Comparison of ENCODE assay signal across 9 mouse cellular contexts in genomic region chr15:11408155-11408826, GRCm38 (mm10). TPM values are rescaled to one million over a fixed set of nuclear protein-coding genes. Genes with fewer than 3 reads are reported as not detected.
DNase-seq lines count a peak whose midpoint lies in the region; ATAC-seq and TF ChIP-seq lines count a peak whose summit lies in the region.
"Had no signal": no experiment of that assay in that cellular context is flagged by ENCODE, and none has a peak within 500 bp of the region (broad histone marks: within the 10 kb centered on the region; RNA-seq: fewer than 3 reads in every experiment).

No protein-coding gene starts in this region.

- no peaks in the 10 kb centered on the region for H3K9me3 ChIP-seq in lung, embryonic 14.5 days (ENCODE audit: low read depth, low read length)
- H3K9me3 ChIP-seq in embryonic facial prominence, embryonic 10.5 days = no peaks in the 10 kb centered on the region
- H3K9me3 ChIP-seq: heart, embryonic 15.5 days had no signal

- no peak for TF ChIP-seq POLR2A in lung, adult 2 months (IDR thresholded peaks at IDR 0.05; ENCODE audit: borderline replicate concordance, extremely low read depth, low read depth, low read length)

- peak; percentile 43 for DNase-seq in adrenal gland, postnatal 14 days
- no peak for DNase-seq in adrenal gland, postnatal 25 days
- DNase-seq in lung, embryonic 14.5 days = peak; percentile 90
- DNase-seq in lung, adult 2 months = no peak
- peak; percentile 37 for DNase-seq in embryonic facial prominence, embryonic 10.5 days (ENCODE audit: low spot score)
- peak; percentile 50 for DNase-seq in kidney, postnatal 10 days
- DNase-seq in retina, adult 2 months (ENCODE audit: low read depth, low spot score) = peak; percentile 18
- DNase-seq in right cerebral cortex, adult 18-20 months = no peak

- no peak overlapping the region for H3K4me3 ChIP-seq in lung, embryonic 14.5 days (ENCODE audit: low read depth, low read length)
- no peak overlapping the region for H3K4me3 ChIP-seq in lung, adult 2 months (replicated peaks; ENCODE audit: extremely low read depth, low read depth, low read length)
- no peak overlapping the region for H3K4me3 ChIP-seq in embryonic facial prominence, embryonic 10.5 days
- H3K4me3 ChIP-seq: heart, embryonic 15.5 days had no signal

- TF ChIP-seq CTCF in lung, embryonic 14.5 days (IDR thresholded peaks at IDR 0.05; ENCODE audit: low read depth) = peak; percentile 71
- TF ChIP-seq CTCF in lung, adult 2 months (IDR thresholded peaks at IDR 0.05; ENCODE audit: insufficient read depth, low read length) = no peak

- ATAC-seq in lung, embryonic 14.5 days (ENCODE audit: insufficient read depth) = no peak; the same call in 1 of the 2 replicates

- H3K9ac ChIP-seq in lung, embryonic 14.5 days = no peak overlapping the region
- H3K9ac ChIP-seq: heart, embryonic 15.5 days had no signal

- no peaks in the 10 kb centered on the region for H3K27me3 ChIP-seq in lung, embryonic 14.5 days (ENCODE audit: insufficient read depth, low read length)
- no peaks in the 10 kb centered on the region for H3K27me3 ChIP-seq in embryonic facial prominence, embryonic 10.5 days (replicated peaks; ENCODE audit: low read depth, poor library complexity, severe bottlenecking)

- no peaks in the 10 kb centered on the region for H3K4me1 ChIP-seq in lung, embryonic 14.5 days (ENCODE audit: insufficient read depth)
- H3K4me1 ChIP-seq in lung, adult 2 months (ENCODE audit: control insufficient read depth, insufficient read depth, low read length) = no peaks in the 10 kb centered on the region; the same call in 1 of the 2 replicates
- H3K4me1 ChIP-seq in embryonic facial prominence, embryonic 10.5 days = no peaks in the 10 kb centered on the region
- H3K4me1 ChIP-seq: heart, embryonic 15.5 days had no signal

- WGBS in lung, embryonic 14.5 days = 30% methylated on average over 7 of the region's 7 CpGs
- 37% methylated on average over 7 of the region's 7 CpGs for WGBS in lung, adult 2 months
- 42% methylated on average over 7 of the region's 7 CpGs for WGBS in embryonic facial prominence, embryonic 10.5 days

- H3K4me2 ChIP-seq in lung, embryonic 14.5 days = no peak overlapping the region
- H3K4me2 ChIP-seq: heart, embryonic 15.5 days had no signal

- no peak overlapping the region for H3K27ac ChIP-seq in lung, embryonic 14.5 days (ENCODE audit: low read depth)
- H3K27ac ChIP-seq in embryonic facial prominence, embryonic 10.5 days (replicated peaks) = no peak overlapping the region
- H3K27ac ChIP-seq: heart, embryonic 15.5 days had no signal

- no peaks in the 10 kb centered on the region for H3K36me3 ChIP-seq in lung, embryonic 14.5 days (ENCODE audit: insufficient read depth)
- H3K36me3 ChIP-seq in embryonic facial prominence, embryonic 10.5 days (replicated peaks) = no peaks in the 10 kb centered on the region
- H3K36me3 ChIP-seq: heart, embryonic 15.5 days had no signal

RNA-seq across cellular contexts. Expression of gene Tars, which starts 8.8 kb away (rescaled TPM):
- total RNA-seq in adrenal gland, postnatal 14 days (2021) = 41.3 and 57.8 TPM in 2 replicates
- total RNA-seq in adrenal gland, postnatal 25 days (2021) = 44.7 and 66.2 TPM in 2 replicates
- polyA plus RNA-seq in lung, embryonic 14.5 days (2014; fragmentation: Nextera tagmentation; extraction: Ambion mirVana) = 70.3 and 78.4 TPM in 2 replicates
- polyA plus RNA-seq in lung, adult 2 months (2012; rRNA removed) = 8.7 and 13.0 TPM in 2 replicates
- 88.5 and 91.3 TPM in 2 replicates for polyA plus RNA-seq in embryonic facial prominence, embryonic 10.5 days (2016; fragmentation: Nextera tagmentation; extraction: Ambion mirVana)

Comparison
In these comparisons a context has a peak if more than half of its experiments do, and no peak if none do; other contexts are left out.
1. DNase-seq: peak in adrenal gland, postnatal 14 days (single experiment), lung, embryonic 14.5 days (single experiment), embryonic facial prominence, embryonic 10.5 days (single experiment), kidney, postnatal 10 days (single experiment) and retina, adult 2 months (single experiment); none in adrenal gland, postnatal 25 days (single experiment), lung, adult 2 months (single experiment) and right cerebral cortex, adult 18-20 months (single experiment).